Mouse (Mus musculus): ENCODE measurements around the gene Nmrk1.
"Not testable (repeated sequence)": the region's sequence is repeated elsewhere in the genome, so short reads cannot be mapped to it uniquely, and the experiment has no call there.

DNA sequence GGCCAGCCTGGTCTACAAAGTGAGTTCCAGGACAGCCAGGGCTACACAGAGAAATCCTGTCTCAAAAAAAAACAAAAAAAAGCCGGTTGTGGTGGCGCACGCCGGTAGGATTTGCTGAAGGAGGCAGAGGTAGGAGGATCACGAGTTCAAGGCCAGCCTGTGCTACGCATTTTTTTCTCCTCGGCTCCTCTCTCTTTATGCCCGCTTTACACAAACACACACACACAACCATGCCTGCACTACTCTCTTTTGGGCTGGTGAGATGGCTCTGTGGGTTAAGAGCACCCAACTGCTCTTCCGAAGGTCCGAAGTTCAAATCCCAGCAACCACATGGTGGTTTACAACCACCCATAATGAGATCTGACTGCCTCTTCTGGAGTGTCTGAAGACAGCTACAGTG is 42.9 kb upstream of the Nmrk1 start:
- not testable (repeated sequence) for TF ChIP-seq CTCF (IDR thresholded peaks at IDR 0.05; ENCODE audit: control insufficient read depth, insufficient read depth, low read length); POLR2A (IDR thresholded peaks at IDR 0.05; ENCODE audit: borderline replicate concordance, control insufficient read depth, low read depth, low read length)
